In genomic region chr10:40720883-40721282, GRCm38 (mm10) we compare ENCODE assay signal across 24 mouse cellular contexts. TPM values are rescaled to one million over a fixed set of nuclear protein-coding genes. Genes with fewer than 3 reads are reported as not detected.
A peak's percentile ranks its signal among the peaks of the same experiment; 100 is the strongest.
DNase-seq lines count a peak whose midpoint lies in the region; ATAC-seq and TF ChIP-seq lines count a peak whose summit lies in the region.
"Had no signal": no experiment of that assay in that cellular context is flagged by ENCODE, and none has a peak within 500 bp of the region (broad histone marks: within the 10 kb centered on the region; RNA-seq: fewer than 3 reads in every experiment).

No protein-coding gene starts in this region.

- DNase-seq in heart, adult 11 months = peak; percentile 58
- no peak for DNase-seq in heart, adult 2 months
- peak; percentile 3 to 5 for DNase-seq in layer of hippocampus, postnatal 25 days (ENCODE audit: extremely low spot score in 1 of 2, low spot score in 1 of 2)
- DNase-seq in layer of hippocampus, postnatal 36 days = no peak
- no peak for DNase-seq in spleen, postnatal 36 days (ENCODE audit: low spot score in 2 of 2)
- DNase-seq: adrenal gland, postnatal 25 days; cerebellum, adult 8-10 months; gastrocnemius, postnatal 10 days; kidney, adult 8-10 months; kidney, postnatal 14 days; lung, postnatal 4 days; thymus, adult 2 months had no signal

- no peak overlapping the region for H3K4me2 ChIP-seq in embryonic facial prominence, embryonic 13.5 days
- H3K4me2 ChIP-seq in limb, embryonic 13.5 days (replicated peaks) = no peak overlapping the region
- H3K4me2 ChIP-seq: forebrain, embryonic 13.5 days; hindbrain, embryonic 13.5 days; limb, embryonic 15.5 days; liver, embryonic 15.5 days had no signal

- H3K27me3 ChIP-seq in heart, adult 2 months (ENCODE audit: control insufficient read depth, insufficient read depth, low read length) = no peaks in the 10 kb centered on the region
- no peaks in the 10 kb centered on the region for H3K27me3 ChIP-seq in embryonic facial prominence, embryonic 13.5 days
- no peaks in the 10 kb centered on the region for H3K27me3 ChIP-seq in limb, embryonic 13.5 days
- H3K27me3 ChIP-seq: forebrain, embryonic 13.5 days; hindbrain, embryonic 13.5 days; limb, embryonic 15.5 days; liver, embryonic 15.5 days had no signal

- H3K9ac ChIP-seq in heart, adult 2 months (ENCODE audit: low read depth, low read length) = no peak overlapping the region
- H3K9ac ChIP-seq in embryonic facial prominence, embryonic 13.5 days = no peak overlapping the region
- H3K9ac ChIP-seq in limb, embryonic 13.5 days = no peak overlapping the region
- H3K9ac ChIP-seq: forebrain, embryonic 13.5 days; hindbrain, embryonic 13.5 days; limb, embryonic 15.5 days; liver, embryonic 15.5 days had no signal

- H3K9me3 ChIP-seq in embryonic facial prominence, embryonic 13.5 days = no peaks in the 10 kb centered on the region
- H3K9me3 ChIP-seq in limb, embryonic 13.5 days = no peaks in the 10 kb centered on the region
- H3K9me3 ChIP-seq: forebrain, embryonic 13.5 days; hindbrain, embryonic 13.5 days; limb, embryonic 15.5 days; liver, embryonic 15.5 days had no signal

- H3K27ac ChIP-seq in heart, adult 2 months = no peak overlapping the region
- H3K27ac ChIP-seq in embryonic facial prominence, embryonic 13.5 days = peak overlapping the region; percentile 56
- no peak overlapping the region for H3K27ac ChIP-seq in limb, embryonic 13.5 days
- H3K27ac ChIP-seq: forebrain, embryonic 13.5 days; hindbrain, embryonic 13.5 days; limb, embryonic 15.5 days; liver, embryonic 15.5 days; stomach, postnatal 0 days had no signal

- TF ChIP-seq EP300 in heart, adult 2 months (IDR thresholded peaks at IDR 0.05; ENCODE audit: insufficient read depth, low read depth, low read length) = no peak

- intact Hi-C loops in heart, adult 2 months (cut with DNase I) = no loop called here

- no peaks in the 10 kb centered on the region for H3K36me3 ChIP-seq in heart, adult 2 months (ENCODE audit: control insufficient read depth, insufficient read depth, low read length)
- no peaks in the 10 kb centered on the region for H3K36me3 ChIP-seq in embryonic facial prominence, embryonic 13.5 days
- no peaks in the 10 kb centered on the region for H3K36me3 ChIP-seq in limb, embryonic 13.5 days
- H3K36me3 ChIP-seq: hindbrain, embryonic 13.5 days; limb, embryonic 15.5 days; liver, embryonic 15.5 days had no signal

- H3K4me3 ChIP-seq in heart, adult 2 months = no peak overlapping the region
- H3K4me3 ChIP-seq in embryonic facial prominence, embryonic 13.5 days = no peak overlapping the region
- no peak overlapping the region for H3K4me3 ChIP-seq in limb, embryonic 13.5 days
- H3K4me3 ChIP-seq: erythroblast, embryonic 14.5 days; forebrain, embryonic 13.5 days; hindbrain, embryonic 13.5 days; limb, embryonic 15.5 days; liver, embryonic 15.5 days had no signal

- no peak for ATAC-seq in embryonic facial prominence, embryonic 13.5 days (ENCODE audit: insufficient number of reproducible peaks, insufficient read depth, low FRiP score, low TSS enrichment, low read depth)
- peak; percentile 55; the same call in 1 of the 2 replicates for ATAC-seq in limb, embryonic 13.5 days (ENCODE audit: low FRiP score, low read depth)
- ATAC-seq: CD4-positive, CD25-positive, alpha-beta regulatory T cell, adult 4 months; forebrain, embryonic 13.5 days; inflammation-experienced regulatory T-cells, adult 6 months had no signal

- no peaks in the 10 kb centered on the region for H3K79me2 ChIP-seq in heart, adult 2 months (replicated peaks; ENCODE audit: control insufficient read depth, insufficient read depth, low read length)

- no peak for TF ChIP-seq CTCF in heart, adult 2 months (IDR thresholded peaks at IDR 0.05)

- no peak for TF ChIP-seq POLR2A in heart, adult 2 months (IDR thresholded peaks at IDR 0.05; ENCODE audit: insufficient read depth, low read depth, low read length)

- 0 out of 2 replicates have a peak, but pooled peaks cover 1% of the 10 kb centered on the region for H3K4me1 ChIP-seq in heart, adult 2 months (ENCODE audit: control insufficient read depth, insufficient read depth, low read length)
- peaks cover 44% of the 10 kb centered on the region for H3K4me1 ChIP-seq in embryonic facial prominence, embryonic 13.5 days
- H3K4me1 ChIP-seq in limb, embryonic 13.5 days = peaks cover 45% of the 10 kb centered on the region
- H3K4me1 ChIP-seq: liver, embryonic 15.5 days had no signal

- WGBS in heart, adult 2 months = 84% methylated on average over 5 of the region's 5 CpGs
- 62% methylated on average over 5 of the region's 5 CpGs for WGBS in embryonic facial prominence, embryonic 13.5 days
- WGBS in limb, embryonic 13.5 days = 25% methylated on average over 5 of the region's 5 CpGs

RNA-seq across cellular contexts. Expression of gene Mettl24, which starts 37.8 kb away (rescaled TPM):
- total RNA-seq in heart, adult 2 months (2021) = 1 to 10 TPM in 1 of 2 experiments, under 1 TPM in 1; 0.89 to 1.2 TPM
- 1.1 and 1.3 TPM in 2 replicates for polyA plus RNA-seq in heart, adult 2 months (2012; rRNA removed)
- 1 to 10 TPM; 1.7 to 2.3 TPM for total RNA-seq in layer of hippocampus, postnatal 25 days (2021)
- total RNA-seq in layer of hippocampus, postnatal 36 days (2021) = 1 to 10 TPM; 1.9 to 3.0 TPM
- 1.7 and 2.0 TPM in 2 replicates for polyA plus RNA-seq in embryonic facial prominence, embryonic 13.5 days (2015; fragmentation: Nextera tagmentation; extraction: Ambion mirVana)
- polyA plus RNA-seq in limb, embryonic 13.5 days (2015; fragmentation: Nextera tagmentation; extraction: Ambion mirVana) = 1.3 and 1.6 TPM in 2 replicates
- total RNA-seq: megakaryocyte-erythroid progenitor cell, adult 5-6 weeks; midbrain, postnatal 0 days had no signal
- polyA plus RNA-seq: erythroblast, embryonic 14.5 days; inflammation-experienced regulatory T-cells, adult 6 months had no signal

Comparison
In these comparisons a context has a peak if more than half of its experiments do, and no peak if none do; other contexts are left out.
1. DNase-seq: peak in heart, adult 11 months (single experiment) and layer of hippocampus, postnatal 25 days (2 of 2); none in heart, adult 2 months (0 of 2), layer of hippocampus, postnatal 36 days (0 of 2) and spleen, postnatal 36 days (0 of 2).